Mouse (Mus musculus): Measurements from ENCODE around the gene Btbd7. TPM values are rescaled to one million over a fixed set of nuclear protein-coding genes. Genes with fewer than 3 reads are reported as not detected.

Gene Btbd7
- total RNA-seq (2021): 10 to 100 TPM; 24.9 to 28.0 TPM

DNA sequence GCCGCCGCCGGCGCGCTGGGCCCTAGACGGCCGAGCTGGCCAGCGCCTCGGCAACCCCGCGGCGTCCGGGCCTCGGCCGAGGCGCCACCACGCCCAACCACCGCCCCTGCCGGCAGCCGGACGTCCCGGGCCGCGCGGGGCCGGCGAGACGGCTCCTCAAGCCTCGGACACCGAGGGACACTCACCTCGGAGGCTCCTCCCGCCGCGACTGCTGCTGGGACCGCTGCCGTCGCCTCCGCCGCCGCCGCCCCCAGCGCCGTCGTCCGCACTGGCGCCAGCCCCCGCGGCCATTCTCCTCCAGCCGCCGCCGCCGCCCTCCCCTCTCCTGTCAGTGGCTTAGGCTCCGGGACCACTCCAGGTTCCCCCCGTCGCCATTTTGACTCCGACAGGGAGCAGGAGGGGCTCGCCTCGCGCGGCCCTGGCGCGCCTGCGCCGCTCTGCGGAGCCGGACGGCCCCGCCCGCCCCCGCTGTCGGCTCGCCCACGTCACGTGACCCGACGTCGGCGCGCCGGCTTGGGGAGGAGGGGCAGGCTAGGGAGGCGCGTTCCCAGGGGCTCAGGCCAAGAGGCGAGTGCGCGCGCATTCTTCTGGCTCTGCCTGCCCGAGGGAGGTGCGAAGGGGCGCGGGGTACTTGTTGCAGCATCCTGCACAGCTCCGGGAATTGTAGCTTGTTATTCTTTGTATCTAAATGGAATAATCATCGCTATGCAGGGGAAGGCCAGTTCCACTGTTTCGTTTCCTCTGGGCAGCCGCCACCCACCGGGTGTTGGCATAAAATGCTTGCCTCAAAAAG lies at the start of gene Btbd7:
TSS of gene Btbd7 (minus strand) at position 441 of the 793 bp plus-strand sequence.
- intact Hi-C loops (cut with DNase I): loop anchor here (1.0 to 5.0 kb wide), 2 partner anchors 61 to 120 kb away; partner anchors contain the start of gene Gm20604
- peak; percentile 97 for DNase-seq

DNA sequence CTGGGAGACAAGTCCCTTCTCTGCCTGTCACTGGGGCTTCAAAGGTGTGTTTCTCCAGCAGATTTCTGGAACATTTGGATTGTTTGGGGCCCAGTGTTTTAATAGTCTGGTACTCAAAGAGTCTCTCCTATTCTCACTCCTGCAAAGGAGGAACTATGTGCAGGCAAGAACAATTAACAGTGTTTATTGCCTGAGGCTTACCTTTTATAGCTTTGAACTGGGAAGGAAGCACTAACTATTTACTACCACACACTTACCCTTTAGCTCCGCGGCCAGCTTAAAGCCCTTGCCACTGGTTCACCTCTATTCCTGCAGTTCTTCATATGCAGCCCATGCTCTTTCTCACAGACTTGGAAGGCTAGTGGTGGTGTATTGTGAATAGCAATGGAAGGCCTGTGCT lies 37.8 kb upstream of the Btbd7 start:
- intact Hi-C loops (cut with DNase I): no loop called here
- no peak for DNase-seq

- DNase-seq: no peak
- intact Hi-C loops (cut with DNase I): no loop called here
Measured at GRCm38 (mm10) chr12:102908191-102908590, 29.9 kb upstream of the Btbd7 start.

DNA sequence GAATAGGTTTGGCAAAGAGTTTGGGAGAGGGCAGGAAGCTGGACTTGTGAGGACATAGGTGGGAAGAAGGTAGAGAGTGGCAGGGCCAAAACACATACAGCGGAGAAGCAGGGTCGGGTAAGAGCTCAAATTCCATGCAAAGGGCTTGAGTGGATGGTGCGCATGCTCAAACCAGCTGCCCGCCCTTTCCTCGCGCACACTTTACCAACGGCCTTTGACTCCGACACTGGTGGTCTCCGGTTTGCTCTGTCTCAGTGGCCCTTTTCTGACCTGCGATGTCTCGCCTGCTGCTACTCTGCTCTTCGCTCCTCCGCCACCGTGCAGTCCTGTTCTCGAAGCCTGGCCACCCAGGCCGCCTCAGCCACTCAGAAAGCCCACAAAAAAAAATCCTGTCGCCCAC lies 20.8 kb upstream of the Btbd7 start, which contains the start of gene Cox8c:
TSS of gene Cox8c (plus strand) at position 226 of the 400 bp plus-strand sequence.
- DNase-seq: no peak
- intact Hi-C loops (cut with DNase I): no loop called here

DNA sequence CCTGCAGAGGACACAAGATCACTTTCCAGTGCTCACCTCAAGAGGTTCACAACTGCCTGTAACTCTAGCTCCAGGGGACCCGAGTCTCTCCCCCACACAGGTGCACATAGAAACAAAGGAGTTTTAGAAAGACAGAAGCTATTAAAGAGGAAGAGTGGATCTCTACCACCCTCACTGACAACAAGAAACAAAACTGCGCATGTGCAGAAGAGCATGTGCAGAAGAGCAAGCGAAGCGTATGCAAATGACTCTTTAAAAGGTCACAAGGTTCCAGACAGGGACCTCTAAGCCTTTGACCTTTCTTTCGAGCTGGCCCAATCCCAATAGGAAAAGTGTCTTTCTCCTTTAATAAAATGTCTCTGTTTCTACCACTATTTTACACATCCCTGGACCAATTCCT lies 10.3 kb upstream of the Btbd7 start:
- intact Hi-C loops (cut with DNase I): no loop called here

GRCm38 (mm10) chr12:102887366-102887765 lies 9.1 kb upstream of the Btbd7 start:
- intact Hi-C loops (cut with DNase I): no loop called here
- DNase-seq: no peak

More for the DNA sequence above, 10.3 kb upstream of the Btbd7 start:
- DNase-seq: no peak

GRCm38 (mm10) chr12:102885735-102886134 lies 7.5 kb upstream of the Btbd7 start:
- DNase-seq: peak in 1 of 2 experiments; percentile 6
- intact Hi-C loops (cut with DNase I): loop anchor here (2.0 kb wide), 1 partner anchor 179 kb away; no protein-coding TSS in a partner anchor

DNA sequence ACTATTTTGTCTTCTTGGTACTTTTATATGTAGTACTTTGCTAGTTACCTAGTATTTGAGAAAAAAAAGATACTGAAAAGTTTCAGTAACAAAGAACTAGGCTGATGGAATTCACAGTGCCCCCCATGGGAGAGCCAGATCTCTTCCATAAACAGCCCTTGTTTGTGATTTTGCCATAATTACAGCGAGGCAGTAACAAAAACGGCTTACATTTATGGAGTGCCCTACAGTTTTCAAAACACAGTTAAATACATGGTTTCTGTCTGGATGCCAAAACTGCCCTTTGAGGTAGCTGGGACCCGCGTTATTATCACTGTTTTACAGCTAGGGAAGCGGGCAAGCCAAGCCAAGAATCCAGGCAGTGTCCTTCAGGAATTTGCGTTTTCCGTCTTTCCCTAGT lies 630 bp upstream of the Btbd7 start:
- intact Hi-C loops (cut with DNase I): loop anchor here (1.0 to 5.0 kb wide), 2 partner anchors 62 to 121 kb away; partner anchors contain the start of gene Gm20604
- DNase-seq: peak in 1 of 2 experiments; percentile 8

- intact Hi-C loops (cut with DNase I): loop anchor here (1.0 to 5.0 kb wide), 2 partner anchors 60 to 119 kb away; partner anchors contain the start of gene Gm20604
- DNase-seq: peak; percentile 36 to 55
Measured at GRCm38 (mm10) chr12:102877301-102878030, 805 bp downstream of the Btbd7 start.

- no peak for DNase-seq
- intact Hi-C loops (cut with DNase I): no loop called here
Measured at GRCm38 (mm10) chr12:102870527-102870926, 7.7 kb downstream of the Btbd7 start.

DNA sequence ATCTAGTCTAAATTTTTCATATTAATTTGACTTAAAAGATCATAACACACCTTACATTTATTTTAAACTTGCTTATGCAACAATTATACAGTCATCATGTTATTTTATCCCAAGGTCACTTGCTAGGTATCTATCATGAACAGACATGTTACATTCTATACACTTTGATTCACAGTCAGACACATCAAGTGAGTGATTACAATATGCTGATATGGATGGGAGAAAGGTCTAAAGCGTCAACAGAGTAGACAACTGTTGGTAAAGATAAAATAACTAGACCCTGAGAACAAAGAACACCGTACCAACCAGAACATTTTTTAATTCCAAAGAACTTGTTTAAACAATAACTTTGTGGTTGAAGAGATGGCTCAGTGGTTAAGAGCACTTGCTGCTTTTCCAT lies 8.5 kb downstream of the Btbd7 start:
- no peak for DNase-seq
- intact Hi-C loops (cut with DNase I): no loop called here

GRCm38 (mm10) chr12:102860806-102861205 lies 17.5 kb downstream of the Btbd7 start:
- intact Hi-C loops (cut with DNase I): no loop called here
- no peak for DNase-seq

DNA sequence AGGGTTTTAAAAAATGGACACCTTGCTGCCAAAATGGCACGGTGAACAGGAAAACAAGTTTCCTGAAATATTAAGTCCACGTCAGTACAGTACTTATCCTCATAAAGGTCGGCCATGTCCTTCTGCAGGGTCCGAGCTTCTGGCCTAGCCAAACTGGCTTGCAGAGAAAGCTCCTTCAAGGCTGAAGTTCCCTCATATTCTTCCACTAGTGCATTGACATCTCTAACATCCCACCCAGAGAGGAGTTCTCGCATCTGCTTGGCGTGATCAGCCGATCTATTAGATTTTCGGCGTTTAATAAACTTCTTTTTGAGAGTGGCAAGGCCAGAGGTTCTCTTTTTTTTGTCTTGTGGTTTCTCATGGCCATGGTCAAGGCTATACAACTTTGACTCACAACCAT lies 40.0 kb downstream of the Btbd7 start:
- DNase-seq: no peak
- intact Hi-C loops (cut with DNase I): no loop called here

DNA sequence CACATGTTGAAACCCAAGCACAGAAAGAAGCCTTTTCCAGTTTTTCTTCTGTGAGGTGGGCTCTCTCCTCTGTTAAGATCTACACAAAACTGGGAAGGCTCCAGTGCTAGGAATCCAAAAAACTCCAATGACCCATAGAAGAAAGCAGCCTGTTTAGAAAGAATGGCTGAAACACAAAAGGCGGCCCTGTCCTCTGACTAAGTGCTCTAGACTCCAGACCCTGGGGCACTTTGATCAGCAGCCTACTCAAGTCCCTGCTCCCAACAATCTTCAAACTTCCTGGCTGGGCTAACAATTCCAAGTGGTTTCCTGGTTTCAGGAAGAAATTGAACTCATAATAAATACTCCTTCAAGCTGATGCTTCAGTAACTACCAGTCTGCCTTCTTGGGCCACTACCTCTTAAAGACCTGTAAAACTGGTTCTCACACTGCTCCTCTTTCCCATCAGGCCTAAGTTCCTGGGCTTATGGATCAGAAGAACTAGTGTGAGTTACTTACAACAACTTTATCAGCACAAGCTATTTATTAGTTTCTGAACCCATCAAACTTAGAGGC lies 45.4 kb downstream of the Btbd7 start:
- intact Hi-C loops (cut with DNase I): no loop called here
- no peak for DNase-seq

DNA sequence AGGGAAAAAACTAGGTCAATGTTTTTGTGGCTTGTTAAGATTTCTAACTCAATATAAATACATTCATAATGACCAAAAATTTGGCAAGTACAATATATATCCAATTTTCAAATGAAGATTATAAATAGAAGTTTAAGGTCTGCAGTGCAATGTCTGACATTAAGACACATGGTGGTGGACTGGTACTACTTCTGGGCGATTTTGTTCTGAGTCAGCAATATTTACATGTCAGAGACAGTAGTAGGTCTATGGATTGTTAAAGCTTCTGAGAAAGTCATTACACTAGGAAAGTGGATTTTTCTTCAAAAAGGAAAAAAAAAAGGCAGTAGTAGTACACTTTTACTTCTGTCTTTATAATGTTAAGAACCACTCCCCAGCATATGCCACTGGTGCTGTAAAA lies 46.4 kb downstream of the Btbd7 start:
- DNase-seq: no peak
- intact Hi-C loops (cut with DNase I): no loop called here

- no peak for DNase-seq
- intact Hi-C loops (cut with DNase I): no loop called here
Measured at GRCm38 (mm10) chr12:102827119-102827518, 51.2 kb downstream of the Btbd7 start.

- DNase-seq: no peak
- intact Hi-C loops (cut with DNase I): no loop called here
Measured at GRCm38 (mm10) chr12:102826399-102826798, 51.9 kb downstream of the Btbd7 start.

GRCm38 (mm10) chr12:102814858-102815257 lies 63.4 kb downstream of the Btbd7 start:
- no peak for DNase-seq
- intact Hi-C loops (cut with DNase I): loop anchor here (5.0 kb wide), 1 partner anchor 62 kb away; the partner anchor contains the start of gene Btbd7

GRCm38 (mm10) chr12:102799528-102799927 lies 78.7 kb downstream of the Btbd7 start:
- no peak for DNase-seq
- intact Hi-C loops (cut with DNase I): no loop called here

DNA sequence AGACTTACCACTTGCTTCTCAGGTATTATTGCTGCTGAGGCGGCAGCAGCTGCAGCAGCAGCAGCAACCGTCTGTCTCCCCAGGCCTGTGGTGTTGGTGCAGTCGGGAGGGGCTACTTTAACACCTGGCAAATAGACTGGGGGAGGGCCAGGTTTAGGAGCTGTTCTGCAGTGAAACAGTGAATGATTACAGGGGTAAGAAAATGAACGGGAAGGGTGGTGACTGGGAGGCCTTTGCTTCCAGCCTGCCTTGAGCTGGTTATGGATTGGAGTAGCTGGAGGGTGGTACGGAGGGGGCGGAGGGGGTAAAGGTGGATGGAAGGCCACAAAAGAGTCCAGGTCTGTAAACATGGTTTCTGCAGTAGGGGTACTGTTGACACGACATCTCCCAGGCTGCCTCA lies 90.3 kb downstream of the Btbd7 start:
- DNase-seq: no peak
- intact Hi-C loops (cut with DNase I): no loop called here

DNA sequence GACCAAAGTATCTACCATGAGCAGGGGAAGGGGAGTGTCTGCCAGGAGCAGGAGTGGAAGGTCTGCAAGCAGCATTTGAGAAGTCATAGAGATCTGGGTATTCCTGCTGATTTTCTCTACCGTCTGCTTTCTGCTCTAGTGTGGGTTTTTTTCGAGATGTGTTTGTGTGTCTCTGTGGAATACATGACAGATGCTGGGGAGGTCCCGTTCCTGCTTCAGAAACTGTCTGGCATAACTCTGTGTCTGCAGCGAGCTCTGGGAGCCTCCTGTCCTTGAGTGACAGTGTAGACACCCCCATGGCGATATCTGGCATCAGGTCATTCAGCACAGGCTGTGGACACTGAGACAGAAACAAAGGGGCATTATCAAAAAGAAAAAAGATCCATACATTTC lies 92.7 kb downstream of the Btbd7 start:
- no peak for DNase-seq
- intact Hi-C loops (cut with DNase I): no loop called here
